Mouse (Mus musculus): Measurements from ENCODE around the gene Wnk4.

Gene Wnk4

DNA sequence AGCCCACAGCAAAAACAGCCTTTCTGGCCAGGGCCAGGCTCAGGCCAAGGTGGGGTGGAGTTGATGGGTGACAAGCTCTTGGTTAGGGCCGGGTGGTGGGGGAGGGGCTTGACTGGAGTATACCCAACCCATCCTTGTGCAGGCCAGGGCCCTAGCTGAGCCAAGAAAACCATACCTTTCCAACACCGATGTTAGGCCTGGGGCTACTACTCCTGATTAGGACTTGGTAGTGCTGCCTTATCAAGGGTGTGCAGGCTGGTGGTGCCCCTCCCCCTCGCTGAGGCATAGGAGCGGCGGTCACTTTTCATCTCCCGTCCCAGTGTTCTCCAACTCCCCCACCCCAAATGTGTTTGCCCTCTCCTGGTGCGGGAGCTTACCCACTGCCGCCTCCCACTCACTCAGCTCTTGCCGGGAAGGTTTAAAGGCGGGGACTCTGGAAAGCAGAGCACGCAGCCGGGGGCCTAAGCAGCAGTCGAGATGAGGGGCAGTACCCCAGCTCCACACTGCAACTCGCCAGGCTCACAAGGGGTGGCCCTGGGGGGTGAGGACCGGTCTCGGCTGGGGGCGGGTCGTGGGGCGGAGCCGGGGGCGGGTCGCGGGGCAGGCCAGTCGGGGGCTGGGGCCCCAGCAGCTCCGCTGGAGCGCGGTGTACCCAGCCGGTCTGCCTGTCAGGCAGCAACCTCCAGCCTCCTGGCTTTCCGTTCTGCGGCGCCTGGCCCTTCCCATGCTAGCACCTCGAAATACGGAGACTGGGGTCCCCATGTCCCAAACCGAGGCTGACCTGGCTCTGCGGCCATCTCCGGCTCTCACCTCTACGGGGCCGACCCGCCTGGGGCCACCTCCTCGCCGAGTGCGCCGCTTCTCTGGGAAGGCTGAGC, at the start of gene Wnk4:
Gene Wnk4 (plus strand): TSS at position 620 of the 878 bp plus-strand sequence.
- DNase-seq (ENCODE audit: low read depth, low spot score), result no peak

DNA sequence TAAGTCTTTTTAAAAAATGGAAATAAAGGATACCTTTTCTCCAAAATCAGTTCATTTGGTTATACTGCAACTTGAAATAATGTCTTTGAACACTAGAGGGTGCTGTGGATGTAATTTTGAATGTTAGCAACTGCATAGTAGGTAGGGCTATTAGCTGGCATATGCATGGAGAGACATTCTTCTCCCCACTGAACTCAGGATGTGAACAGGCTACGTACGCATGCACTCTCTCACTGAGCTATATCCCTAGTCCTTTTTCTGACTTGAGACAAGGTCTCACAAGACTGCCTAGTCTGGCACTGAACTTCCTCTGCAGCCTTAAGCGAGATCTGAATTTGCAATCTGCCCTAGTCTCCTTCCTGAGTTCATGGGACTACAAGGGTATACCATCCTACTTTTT, 48.4 kb upstream of the Wnk4 start:
- DNase-seq (ENCODE audit: low read depth, low spot score), result peak; percentile 64

DNA sequence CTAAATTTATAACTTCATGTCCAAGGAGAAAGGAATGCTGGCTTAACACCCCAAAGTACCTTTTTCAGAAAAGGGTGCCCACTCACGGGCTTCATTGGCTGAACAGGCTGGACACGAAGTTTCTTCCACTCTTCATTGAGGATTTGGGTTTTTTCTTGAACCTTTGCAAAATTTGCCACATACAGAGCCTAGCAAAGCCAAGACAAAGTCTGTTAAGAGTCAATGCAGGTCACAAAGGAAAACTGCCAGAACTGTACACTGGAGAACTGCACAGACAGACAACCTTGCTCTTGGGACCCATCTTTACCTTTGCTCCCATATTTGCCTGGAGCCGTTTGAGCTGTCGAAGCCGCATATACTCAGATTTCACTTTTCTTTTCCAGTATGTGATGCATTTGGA, 43.4 kb upstream of the Wnk4 start:
- DNase-seq (ENCODE audit: low read depth, low spot score), result no peak

DNA sequence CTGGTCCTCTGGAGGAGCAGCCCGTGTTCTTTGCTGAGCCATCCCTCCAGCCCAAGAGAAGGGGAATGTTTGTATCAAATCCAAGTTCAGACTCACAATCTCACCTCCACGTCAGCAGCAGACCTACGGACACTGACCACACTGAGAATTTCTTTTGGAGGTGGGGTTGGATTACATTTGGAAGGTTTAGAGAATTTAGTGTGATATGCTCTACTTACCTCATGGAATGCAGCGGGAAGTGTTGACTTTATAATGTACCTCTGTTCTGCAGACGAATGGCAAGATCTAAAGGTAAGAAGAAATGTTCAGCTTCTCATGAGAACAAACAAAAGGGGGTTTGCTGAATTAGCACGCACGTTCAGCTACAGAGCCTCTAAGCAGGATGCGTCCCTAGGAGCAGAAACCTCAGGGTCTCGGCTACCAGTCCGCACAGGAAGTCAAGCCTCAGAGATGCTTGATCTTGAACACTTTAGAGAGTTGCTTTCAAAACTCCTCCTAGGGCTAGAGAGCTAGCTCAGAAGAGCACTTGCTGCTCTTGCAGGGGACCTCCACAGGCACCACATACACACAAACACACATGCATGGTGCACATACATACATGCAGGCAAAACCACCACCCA, 41.8 kb upstream of the Wnk4 start:
- DNase-seq (ENCODE audit: low read depth, low spot score), result no peak

DNA sequence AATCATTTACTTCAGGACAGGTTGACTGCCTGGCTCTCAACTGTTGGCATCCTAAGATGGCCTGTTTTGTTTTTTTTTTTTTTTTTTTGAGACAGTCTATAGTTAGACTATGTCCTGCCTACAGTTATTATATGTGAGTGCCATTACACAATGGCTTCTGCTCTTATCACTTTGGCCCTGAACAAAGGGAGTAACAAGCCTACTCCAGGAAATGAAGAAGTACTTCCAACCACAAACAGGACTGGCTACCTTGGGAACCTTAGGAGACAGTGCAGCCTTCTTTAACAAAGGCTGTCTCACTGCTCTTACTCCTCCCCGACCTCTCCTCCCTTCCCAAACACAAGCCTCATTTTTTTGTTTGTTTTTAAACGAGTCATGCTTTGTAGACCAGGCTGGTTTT, 39.5 kb upstream of the Wnk4 start:
- no peak for DNase-seq (ENCODE audit: low read depth, low spot score)

DNA sequence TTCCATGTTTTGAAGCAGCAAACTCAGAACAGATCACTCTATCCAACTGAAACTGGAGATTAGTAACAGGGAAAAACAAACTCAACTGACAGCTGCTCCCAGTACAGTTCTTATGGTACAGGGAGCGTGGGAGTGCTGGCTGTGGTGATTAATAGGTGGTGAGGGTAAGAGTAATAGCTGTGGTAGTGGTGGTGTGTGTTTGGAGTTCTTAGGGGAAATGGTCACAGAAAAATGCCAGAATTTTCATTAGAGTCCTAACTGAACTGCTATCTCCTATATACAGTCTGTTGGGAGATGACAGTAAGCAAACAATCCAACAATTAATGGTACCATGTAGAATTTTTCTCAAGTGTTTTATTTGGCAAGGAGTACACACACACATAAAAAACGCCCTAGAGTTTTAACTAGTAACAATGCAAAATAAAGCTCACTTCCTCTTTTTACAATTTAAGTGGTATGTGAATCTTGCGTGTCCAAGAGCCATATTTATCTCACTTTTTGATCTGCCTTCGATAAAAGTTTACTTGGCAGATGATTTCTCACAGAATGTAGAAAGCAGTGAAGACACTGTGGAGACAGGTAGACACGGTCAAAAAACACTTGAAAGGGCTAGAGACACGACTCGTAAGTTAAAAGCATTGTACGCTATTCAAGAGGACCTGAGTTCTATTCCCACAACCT, 38.9 kb upstream of the Wnk4 start:
- no peak for DNase-seq (ENCODE audit: low read depth, low spot score)

DNA sequence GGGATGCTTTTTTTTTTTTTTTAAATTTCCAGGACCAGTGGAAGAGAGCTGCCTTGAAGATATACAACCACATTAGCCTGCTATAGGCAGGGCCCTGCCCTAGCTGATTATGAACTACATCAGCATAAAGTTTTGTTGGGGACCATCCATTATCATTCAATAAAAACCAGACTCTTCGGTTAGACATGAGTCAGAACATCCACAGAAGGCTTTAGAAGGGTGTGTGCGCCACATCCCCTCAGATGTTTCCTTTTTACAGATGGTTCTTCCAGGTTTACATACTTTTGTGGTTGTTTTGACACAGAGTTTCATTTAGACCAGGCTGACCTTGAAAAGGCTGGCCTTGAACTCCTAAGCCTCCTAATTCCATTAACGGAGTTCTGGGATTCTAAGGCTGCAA, 36.0 kb upstream of the Wnk4 start:
- no peak for DNase-seq (ENCODE audit: low read depth, low spot score)

DNA sequence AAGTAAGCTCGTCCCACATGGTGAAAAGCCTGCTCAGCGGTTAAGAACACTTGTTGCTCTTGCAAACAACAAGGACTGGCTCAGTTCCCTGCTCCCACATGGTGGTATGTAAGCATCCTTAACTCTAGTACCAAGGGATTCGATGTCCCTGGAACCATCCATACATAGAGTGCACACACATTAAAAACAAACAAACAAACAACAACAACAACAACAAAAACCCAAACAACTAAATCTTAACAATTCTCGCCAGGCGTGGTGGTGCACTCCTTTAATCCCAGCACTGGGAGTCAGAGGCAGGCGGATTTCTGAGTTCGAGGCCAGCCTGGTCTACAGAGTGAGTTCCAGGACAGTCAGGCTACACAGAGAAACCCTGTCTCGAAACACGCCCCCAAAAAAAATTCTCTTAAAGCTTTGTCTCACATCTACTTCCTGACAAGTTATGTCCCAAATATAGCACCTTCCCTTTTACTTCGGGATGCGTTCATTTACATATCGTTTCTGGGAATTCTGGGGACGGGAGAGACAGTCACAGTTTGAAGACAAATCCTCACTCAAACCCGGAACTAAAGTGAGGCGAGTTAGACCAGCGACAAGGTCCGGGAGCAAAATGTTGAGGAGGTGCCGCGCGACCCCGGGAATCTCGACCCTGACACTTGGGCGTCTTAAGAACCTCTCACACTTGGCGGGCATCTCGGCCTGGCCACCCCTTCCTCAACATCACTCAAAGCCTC, 34.9 kb upstream of the Wnk4 start:
- DNase-seq (ENCODE audit: low read depth, low spot score), result no peak

DNA sequence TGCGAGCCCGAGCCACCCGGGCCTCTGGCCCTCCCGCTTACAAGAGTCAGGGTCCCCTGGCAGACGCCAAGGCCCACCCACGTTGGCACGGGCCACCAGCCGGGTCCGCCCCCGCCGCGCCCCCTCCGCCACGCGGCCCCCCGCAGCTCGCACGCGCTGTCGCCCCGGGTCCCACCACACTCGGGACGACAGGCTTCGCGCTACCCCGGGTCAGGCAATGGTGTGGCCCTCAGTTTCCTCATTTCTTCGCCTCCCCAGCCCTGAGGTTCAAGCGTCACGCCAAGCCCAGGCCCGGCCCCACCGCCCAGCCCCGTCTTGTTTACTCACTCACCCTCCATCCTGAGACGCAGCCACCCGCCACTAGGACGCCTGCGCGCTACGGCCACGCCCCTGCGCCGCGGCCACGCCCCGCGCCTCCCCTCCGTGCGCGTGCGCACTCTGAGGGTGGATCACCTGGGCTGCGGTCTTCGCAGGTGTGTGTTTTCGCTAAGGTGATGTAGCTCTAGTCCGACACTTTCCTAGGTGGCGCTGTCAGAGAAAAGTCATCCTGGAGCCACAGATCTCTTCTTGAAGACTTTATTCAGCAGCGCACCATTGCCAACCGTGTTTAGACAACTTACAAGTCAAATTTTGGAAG, 34.2 kb upstream of the Wnk4 start, which contains the start of gene Ezh1:
Gene Ezh1 (minus strand): TSS at position 399 of the 637 bp plus-strand sequence.
- DNase-seq (ENCODE audit: low read depth, low spot score), result peak; percentile 74

DNA sequence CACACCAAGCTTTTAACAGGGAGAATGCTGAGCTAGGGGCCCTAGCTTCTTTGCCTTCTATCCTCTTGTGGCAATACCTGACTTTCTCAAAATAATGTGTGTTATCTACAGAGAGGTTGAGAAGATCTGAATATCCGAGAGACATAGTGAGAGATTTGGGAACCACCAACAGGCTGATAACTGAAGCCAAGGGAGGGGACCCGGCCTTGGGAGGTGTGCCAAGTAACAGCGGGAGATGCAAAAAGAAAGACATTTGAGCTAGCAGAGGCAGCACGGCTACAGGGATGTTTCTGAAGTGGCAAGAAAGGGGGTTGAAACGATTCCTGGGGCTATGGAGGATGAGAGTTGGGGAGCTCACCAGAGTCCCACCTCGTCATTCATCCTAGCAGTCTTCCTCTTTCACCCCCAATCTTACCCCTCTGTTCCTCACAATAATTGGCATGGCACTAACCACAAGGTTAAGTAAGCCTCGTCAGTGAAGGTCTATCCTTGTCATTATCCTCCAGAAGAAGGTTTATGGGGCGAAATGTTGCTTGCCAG, 30.9 kb upstream of the Wnk4 start:
- DNase-seq (ENCODE audit: low read depth, low spot score), result peak; percentile 51

DNA sequence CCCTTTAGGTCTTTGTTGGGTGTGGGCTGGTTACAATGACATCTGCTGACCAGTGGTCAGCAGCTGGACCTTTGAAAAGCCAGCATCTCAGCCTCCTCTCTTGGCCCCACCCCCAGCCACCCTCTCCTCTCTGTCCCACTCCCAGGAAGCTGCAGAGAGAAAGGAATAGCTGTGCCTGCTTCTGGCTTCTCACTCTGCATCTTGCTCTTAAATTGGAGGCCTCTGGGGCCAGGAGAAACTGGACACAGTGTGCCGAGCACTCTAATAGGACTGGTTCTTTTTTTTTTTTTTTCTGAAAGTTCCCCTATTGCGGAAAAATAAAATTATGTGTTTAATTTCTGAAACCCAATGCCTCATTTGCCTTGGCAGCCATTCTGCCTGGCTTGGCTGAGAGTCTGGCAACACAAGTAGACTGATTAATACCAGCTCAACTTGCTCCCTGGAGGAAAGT, 30.3 kb upstream of the Wnk4 start:
- peak; percentile 89 for DNase-seq (ENCODE audit: low read depth, low spot score)

DNA sequence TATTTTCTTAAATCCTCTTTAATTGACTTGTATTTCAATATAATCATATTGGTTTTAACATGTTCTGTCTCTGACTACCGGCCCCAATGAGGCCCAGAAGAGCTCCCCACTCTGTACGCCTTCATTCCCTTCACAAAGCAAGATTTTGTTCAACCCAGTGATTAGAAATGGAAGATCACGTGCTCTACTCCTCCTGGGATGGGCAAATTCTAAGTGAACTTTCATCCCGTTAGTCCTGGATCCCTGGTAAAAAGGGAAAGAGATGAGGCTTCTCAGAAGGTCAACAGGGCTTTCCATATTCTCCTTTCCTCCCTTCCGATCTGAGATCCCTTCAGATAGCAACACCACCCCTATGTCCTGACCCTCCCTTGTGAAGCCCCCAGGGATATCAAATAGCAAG, 29.8 kb upstream of the Wnk4 start:
- DNase-seq (ENCODE audit: low read depth, low spot score), result no peak

DNA sequence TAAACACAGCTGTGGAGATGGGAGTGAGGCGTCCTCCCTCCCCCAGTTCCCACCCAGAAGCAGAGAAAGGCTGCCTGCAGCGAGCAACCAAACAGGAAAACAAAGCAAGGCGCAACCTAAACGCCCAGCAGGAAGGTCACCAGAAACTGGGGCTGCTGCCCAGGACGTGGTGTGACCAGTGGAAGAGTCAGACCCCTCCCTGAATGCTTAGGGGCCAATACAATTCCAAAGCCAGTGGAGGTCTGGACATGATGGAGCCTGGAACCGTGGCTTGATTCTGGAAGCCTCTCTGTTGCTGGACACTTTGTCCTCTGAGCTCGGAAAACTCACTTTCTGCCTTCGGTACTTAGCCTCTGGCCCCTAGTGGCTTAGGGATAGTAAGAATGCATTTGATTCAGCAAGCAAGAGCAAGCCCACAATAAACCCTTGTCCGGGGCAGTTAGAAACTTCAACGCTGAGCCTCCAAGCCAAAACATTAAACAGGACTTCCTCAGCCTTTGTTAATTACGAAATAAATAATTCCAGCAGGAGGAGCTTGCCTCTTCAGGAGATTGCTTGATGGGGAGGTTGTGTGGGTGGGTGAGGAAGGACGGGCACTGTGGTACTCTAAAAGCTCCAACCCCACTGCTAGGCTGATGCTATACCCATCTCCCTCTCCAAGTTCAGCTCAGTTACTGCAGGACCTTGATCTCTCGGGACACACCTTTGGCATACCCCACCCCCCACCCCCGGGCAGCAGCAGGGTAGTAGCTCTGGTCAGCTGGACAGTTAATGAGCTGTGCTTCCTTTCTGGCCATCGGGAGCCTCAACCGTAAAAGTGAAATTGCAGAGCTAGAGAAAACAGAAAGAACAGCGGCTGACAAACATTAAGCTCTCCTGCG, 29.1 kb upstream of the Wnk4 start:
- peak; percentile 87 for DNase-seq (ENCODE audit: low read depth, low spot score)

DNA sequence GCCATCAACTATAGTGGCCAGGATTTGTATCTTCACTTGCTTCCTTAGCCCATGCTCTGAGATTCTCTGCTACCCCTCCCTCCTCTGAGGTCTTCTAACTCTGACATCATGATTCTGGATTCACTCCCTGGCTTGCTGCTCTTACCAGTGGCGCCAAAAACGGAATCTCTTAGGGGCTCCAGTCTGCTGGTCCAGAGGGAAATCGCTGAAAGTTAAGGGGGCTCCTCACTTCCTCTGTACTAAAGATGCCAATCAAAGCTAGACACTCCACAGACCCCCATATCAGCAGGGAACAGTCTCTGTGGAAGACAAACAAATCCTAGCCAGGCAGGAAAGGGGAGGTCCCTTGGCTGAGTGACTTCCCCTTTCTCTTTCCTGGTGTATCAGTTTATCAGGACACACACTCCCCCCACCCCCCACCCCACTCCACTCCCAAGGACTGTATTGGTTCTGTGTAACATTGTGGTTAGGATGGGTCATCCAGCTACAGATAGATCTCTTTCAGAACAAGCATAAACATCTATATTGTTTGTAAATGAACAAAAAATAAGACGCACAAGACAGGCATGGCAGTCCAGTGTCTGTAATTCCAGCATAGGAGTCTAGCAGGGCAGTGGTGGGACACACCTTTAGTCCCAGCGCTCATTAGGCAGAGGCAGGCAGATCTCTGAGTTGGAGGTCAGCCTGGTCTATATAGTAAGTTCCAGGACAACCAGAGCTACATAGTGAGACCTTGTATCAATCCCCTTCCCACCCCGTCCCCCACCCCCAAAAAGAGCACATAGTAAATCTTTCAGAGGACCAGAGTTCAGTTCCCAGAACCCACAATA, 28.1 kb upstream of the Wnk4 start:
- peak; percentile 50 for DNase-seq (ENCODE audit: low read depth, low spot score)

DNA sequence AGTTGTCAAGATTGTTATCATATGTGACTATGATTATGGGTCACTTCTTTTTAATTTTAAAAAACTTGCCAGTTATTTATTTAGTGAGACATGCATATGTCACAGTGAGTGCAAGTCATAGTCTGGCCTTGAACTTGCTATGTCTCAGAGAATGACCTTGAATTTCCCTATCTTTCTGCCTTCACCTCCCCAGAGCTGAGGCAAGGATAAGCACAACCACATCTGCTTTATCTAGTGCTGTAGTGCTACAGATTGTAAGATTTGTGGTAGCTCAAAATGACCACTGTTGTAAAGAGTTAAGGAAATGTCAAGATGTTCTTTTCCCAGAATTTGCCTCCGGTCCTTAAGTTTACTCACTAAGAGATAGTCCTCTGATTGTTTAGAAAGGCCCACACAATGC, 27.1 kb upstream of the Wnk4 start:
- DNase-seq (ENCODE audit: low read depth, low spot score), result no peak

DNA sequence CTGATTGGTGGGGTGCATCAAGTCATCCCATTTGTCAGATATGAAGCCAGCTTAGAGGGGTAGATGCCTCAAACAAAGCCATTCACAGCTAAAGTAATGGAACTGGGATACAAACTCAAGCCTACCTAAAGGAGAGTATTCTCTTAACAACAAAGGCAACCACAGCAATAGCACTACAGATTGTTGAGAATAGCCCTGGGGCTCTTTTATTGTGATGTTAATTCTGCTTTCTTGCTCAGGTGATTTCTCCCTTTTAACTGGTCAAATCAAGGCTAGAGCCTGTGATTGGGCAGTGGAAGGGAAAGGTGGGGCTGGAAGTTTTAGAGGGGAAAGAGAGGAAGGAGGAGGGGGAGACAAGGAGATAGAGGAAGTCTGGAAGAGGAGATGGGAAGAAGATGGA, 26.2 kb upstream of the Wnk4 start:
- DNase-seq (ENCODE audit: low read depth, low spot score), result no peak

DNA sequence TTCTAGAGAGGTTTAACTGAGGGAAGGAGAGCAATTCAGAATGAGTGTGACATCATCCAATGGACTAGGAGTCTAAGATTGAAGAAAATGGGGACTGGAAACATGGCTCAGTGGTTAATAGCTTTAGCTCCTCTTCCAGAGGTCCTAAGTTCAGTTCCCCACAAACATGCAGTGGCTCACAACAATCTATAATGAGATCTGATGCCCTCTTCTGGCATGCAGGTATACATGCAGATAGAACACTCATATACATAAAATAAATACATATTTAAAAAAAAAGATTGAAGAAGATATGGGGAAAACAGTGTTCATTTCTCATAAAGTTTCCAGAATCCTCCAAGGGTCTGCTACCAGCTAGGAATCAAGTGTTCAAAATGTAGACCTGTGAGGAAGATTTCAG, 24.9 kb upstream of the Wnk4 start:
- no peak for DNase-seq (ENCODE audit: low read depth, low spot score)

DNA sequence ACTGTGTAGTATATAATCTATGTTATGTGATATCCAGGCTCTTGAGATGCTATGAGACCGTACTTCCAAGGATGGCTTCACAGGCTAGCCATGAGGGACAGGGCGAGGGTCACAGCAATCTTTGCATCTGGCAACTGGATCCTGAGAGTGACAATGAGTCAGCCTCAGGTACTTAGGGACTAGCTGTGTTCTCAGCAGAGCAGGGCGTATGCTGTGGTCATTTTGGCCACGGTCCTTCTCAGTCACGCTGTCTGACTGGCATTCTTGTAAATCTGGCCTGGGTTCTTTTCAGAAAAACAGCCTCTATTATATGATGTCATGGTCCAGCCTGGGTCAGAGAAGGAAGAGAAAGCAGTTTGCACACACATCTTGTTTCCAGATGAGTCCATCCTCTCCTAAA, 23.6 kb upstream of the Wnk4 start:
- DNase-seq (ENCODE audit: low read depth, low spot score), result peak; percentile 71

DNA sequence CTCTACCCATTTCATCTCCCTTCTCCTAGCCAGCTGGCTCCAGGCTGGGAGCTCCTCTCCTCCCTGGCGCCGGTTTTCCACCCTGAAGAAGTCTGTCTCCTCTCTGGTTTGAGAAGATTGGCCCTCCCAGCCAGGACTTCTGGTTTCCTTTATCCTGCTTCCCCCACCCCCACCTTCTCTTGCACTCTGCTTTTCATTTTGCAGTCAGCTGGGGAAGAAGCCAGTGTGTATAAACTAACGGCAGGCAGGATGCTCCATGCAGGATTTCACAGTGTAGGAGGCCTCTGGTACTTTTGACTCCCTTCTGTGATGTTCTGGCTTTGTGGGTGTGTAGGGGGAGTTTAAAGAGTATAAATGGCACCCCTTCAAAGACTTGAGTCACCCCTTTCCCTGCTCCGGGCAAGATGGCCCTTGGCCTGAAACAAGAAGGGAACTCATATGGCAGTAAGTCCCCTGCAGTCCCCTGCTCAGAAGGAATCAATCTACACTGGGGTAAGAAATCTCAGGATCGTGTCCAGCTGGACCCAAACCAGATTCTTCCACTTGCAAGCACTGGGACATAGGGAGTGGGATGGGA, 22.2 kb upstream of the Wnk4 start:
- DNase-seq (ENCODE audit: low read depth, low spot score), result no peak
